Mouse (Mus musculus): ENCODE measurements around the gene Ttc6. TPM values are rescaled to one million over a fixed set of nuclear protein-coding genes. Genes with fewer than 3 reads are reported as not detected.

The Ttc6 gene
- polyA plus RNA-seq, 1 experiment = not detected

GRCm38 (mm10) chr12:57615137-57615536, 51.2 kb downstream of the Ttc6 start:
- H3ac ChIP-seq (ENCODE audit: control insufficient read depth, insufficient read length, low read depth) = no peak overlapping the region
- no peaks in the 10 kb centered on the region for H3K79me3 ChIP-seq (ENCODE audit: low read depth)
- no peak overlapping the region for H3K4me3 ChIP-seq (ENCODE audit: insufficient read depth, poor library complexity, severe bottlenecking)
- no peaks in the 10 kb centered on the region for H3K36me3 ChIP-seq (ENCODE audit: control insufficient read depth, insufficient read depth)
- H3K79me2 ChIP-seq (ENCODE audit: control insufficient read depth, insufficient read depth) = no peaks in the 10 kb centered on the region
- H3K27me3 ChIP-seq (ENCODE audit: control insufficient read depth, insufficient read depth, insufficient read length) = no peaks in the 10 kb centered on the region
- no peak for TF ChIP-seq FOSL1 (IDR thresholded peaks at IDR 0.05; ENCODE audit: insufficient read depth, low read length, poor library complexity, severe bottlenecking)
- TF ChIP-seq MYOG (IDR thresholded peaks at IDR 0.05; ENCODE audit: control insufficient read depth, extremely low read depth, insufficient read length) = no peak
- no peak for TF ChIP-seq CTCF (IDR thresholded peaks at IDR 0.05; ENCODE audit: control insufficient read depth, insufficient read depth, insufficient read length)
- no peak for TF ChIP-seq MAX (IDR thresholded peaks at IDR 0.05)
- TF ChIP-seq USF1 (IDR thresholded peaks at IDR 0.05; ENCODE audit: low read depth) = no peak
- no peak for TF ChIP-seq MYOD1 (IDR thresholded peaks at IDR 0.05; ENCODE audit: control insufficient read depth, insufficient read length, low read depth)
- TF ChIP-seq CEBPB (IDR thresholded peaks at IDR 0.05; ENCODE audit: low read depth) = no peak

DNA sequence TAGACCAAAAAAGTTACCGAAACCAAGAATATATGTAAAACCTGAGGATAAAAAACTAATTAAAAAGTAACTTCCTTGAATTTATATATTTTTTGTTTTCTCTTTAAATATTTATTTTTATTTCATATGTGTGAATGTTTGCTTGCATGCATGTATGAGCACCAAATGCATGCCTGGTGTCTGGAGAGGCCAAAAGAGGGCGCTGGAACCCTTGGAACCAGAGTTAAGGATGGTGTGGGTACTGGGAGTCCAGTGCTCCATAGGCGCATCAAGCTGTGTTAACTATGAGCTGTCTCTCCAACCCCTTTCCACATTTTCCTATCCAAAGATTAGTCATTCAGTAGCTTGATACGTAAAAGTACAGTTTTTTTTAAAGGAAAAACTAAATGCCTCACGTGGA, 58.1 kb downstream of the Ttc6 start:
- Histone ChIP-seq H3K4me3 (ENCODE audit: insufficient read depth, poor library complexity, severe bottlenecking) (no peak overlapping the region), H3K79me3 (ENCODE audit: low read depth) (no peaks in the 10 kb centered on the region), H3K27me3 (ENCODE audit: control insufficient read depth, insufficient read depth, insufficient read length) (no peaks in the 10 kb centered on the region), H3K36me3 (ENCODE audit: control insufficient read depth, insufficient read depth) (no peaks in the 10 kb centered on the region), H3K79me2 (ENCODE audit: control insufficient read depth, insufficient read depth) (no peaks in the 10 kb centered on the region), H3ac (ENCODE audit: control insufficient read depth, insufficient read length, low read depth) (no peak overlapping the region)
- TF ChIP-seq MYOD1 (IDR thresholded peaks at IDR 0.05; ENCODE audit: control insufficient read depth, insufficient read length, low read depth) (no peak), MAX (IDR thresholded peaks at IDR 0.05) (no peak), FOSL1 (IDR thresholded peaks at IDR 0.05; ENCODE audit: insufficient read depth, low read length, poor library complexity, severe bottlenecking) (no peak), CTCF (IDR thresholded peaks at IDR 0.05; ENCODE audit: control insufficient read depth, insufficient read depth, insufficient read length) (no peak), CEBPB (IDR thresholded peaks at IDR 0.05; ENCODE audit: low read depth) (no peak), MYOG (IDR thresholded peaks at IDR 0.05; ENCODE audit: control insufficient read depth, extremely low read depth, insufficient read length) (no peak), USF1 (IDR thresholded peaks at IDR 0.05; ENCODE audit: low read depth) (no peak)

DNA sequence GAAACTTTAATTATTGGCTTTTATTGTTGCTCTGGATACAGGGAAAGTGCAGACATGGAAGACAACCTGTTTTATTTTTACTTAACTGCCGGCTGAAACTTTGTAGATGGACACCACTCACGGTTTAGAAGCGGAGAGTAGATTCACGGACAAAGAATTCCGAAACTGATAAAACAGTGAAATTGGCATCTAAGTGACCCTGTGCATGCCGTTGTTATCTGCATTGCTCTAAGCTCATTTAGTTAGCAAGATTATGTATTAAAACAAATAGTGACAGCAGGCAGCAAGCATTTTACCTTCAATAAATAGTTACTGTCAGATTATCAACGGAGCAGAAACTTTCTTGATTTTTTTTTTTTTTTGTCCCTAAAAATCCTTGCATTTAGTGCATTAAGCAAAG, 59.4 kb downstream of the Ttc6 start:
- Histone ChIP-seq H3K27me3 (ENCODE audit: control insufficient read depth, insufficient read depth, insufficient read length) (no peaks in the 10 kb centered on the region), H3K36me3 (ENCODE audit: control insufficient read depth, insufficient read depth) (no peaks in the 10 kb centered on the region)
- no peak for TF ChIP-seq CEBPB (IDR thresholded peaks at IDR 0.05; ENCODE audit: low read depth)

GRCm38 (mm10) chr12:57624011-57624608, 60.2 kb downstream of the Ttc6 start:
- Histone ChIP-seq H3K4me3 (ENCODE audit: insufficient read depth, poor library complexity, severe bottlenecking) (no peak overlapping the region), H3K36me3 (ENCODE audit: control insufficient read depth, insufficient read depth) (no peaks in the 10 kb centered on the region), H3ac (ENCODE audit: control insufficient read depth, insufficient read length, low read depth) (no peak overlapping the region), H3K79me3 (ENCODE audit: low read depth) (no peaks in the 10 kb centered on the region), H3K79me2 (ENCODE audit: control insufficient read depth, insufficient read depth) (no peaks in the 10 kb centered on the region), H3K27me3 (ENCODE audit: control insufficient read depth, insufficient read depth, insufficient read length) (no peaks in the 10 kb centered on the region)
- TF ChIP-seq USF1 (IDR thresholded peaks at IDR 0.05; ENCODE audit: low read depth) = no peak
- no peak for TF ChIP-seq MAX (IDR thresholded peaks at IDR 0.05)
- no peak for TF ChIP-seq CTCF (IDR thresholded peaks at IDR 0.05; ENCODE audit: control insufficient read depth, insufficient read depth, insufficient read length)
- TF ChIP-seq CEBPB (IDR thresholded peaks at IDR 0.05; ENCODE audit: low read depth) = no peak
- TF ChIP-seq FOSL1 (IDR thresholded peaks at IDR 0.05; ENCODE audit: insufficient read depth, low read length, poor library complexity, severe bottlenecking) = no peak
- no peak for TF ChIP-seq MYOG (IDR thresholded peaks at IDR 0.05; ENCODE audit: control insufficient read depth, extremely low read depth, insufficient read length)
- TF ChIP-seq MYOD1 (IDR thresholded peaks at IDR 0.05; ENCODE audit: control insufficient read depth, insufficient read length, low read depth) = no peak

More for the DNA sequence above, 59.4 kb downstream of the Ttc6 start:
- H3K79me2 ChIP-seq (ENCODE audit: control insufficient read depth, insufficient read depth) = no peaks in the 10 kb centered on the region
- H3K4me3 ChIP-seq (ENCODE audit: insufficient read depth, poor library complexity, severe bottlenecking) = no peak overlapping the region
- no peaks in the 10 kb centered on the region for H3K79me3 ChIP-seq (ENCODE audit: low read depth)
- H3ac ChIP-seq (ENCODE audit: control insufficient read depth, insufficient read length, low read depth) = no peak overlapping the region

DNA sequence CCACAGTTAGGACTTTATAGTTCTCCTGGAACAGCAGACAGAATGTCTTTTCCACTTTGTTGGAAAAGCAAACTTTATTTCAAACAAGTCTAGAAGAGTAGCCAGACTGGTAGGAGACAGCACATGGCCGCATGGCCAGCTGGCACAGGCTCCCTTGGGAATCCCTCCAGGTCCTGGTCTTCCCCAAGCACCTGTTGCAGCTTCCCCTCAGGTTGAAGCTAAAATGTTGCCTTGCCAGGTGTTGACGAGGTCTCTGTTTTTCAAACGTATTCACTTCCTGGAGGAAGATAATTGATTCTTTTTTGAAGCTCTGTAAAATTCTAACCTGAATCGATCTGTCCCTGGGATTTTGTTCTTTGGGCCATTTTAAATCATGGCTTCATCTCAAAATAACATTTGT, 86.1 kb downstream of the Ttc6 start:
- H3ac ChIP-seq (ENCODE audit: control insufficient read depth, insufficient read length, low read depth) = no peak overlapping the region
- H3K36me3 ChIP-seq (ENCODE audit: control insufficient read depth, insufficient read depth) = no peaks in the 10 kb centered on the region
- H3K27me3 ChIP-seq (ENCODE audit: control insufficient read depth, insufficient read depth, insufficient read length) = no peaks in the 10 kb centered on the region
- no peaks in the 10 kb centered on the region for H3K79me2 ChIP-seq (ENCODE audit: control insufficient read depth, insufficient read depth)
- H3K4me3 ChIP-seq (ENCODE audit: insufficient read depth, poor library complexity, severe bottlenecking) = no peak overlapping the region
- TF ChIP-seq FOSL1 (IDR thresholded peaks at IDR 0.05; ENCODE audit: insufficient read depth, low read length, poor library complexity, severe bottlenecking) = no peak
- TF ChIP-seq CEBPB (IDR thresholded peaks at IDR 0.05; ENCODE audit: low read depth) = no peak
- TF ChIP-seq MYOG (IDR thresholded peaks at IDR 0.05; ENCODE audit: control insufficient read depth, extremely low read depth, insufficient read length) = no peak
- no peak for TF ChIP-seq MAX (IDR thresholded peaks at IDR 0.05)
- no peak for TF ChIP-seq MYOD1 (IDR thresholded peaks at IDR 0.05; ENCODE audit: control insufficient read depth, insufficient read length, low read depth)
- TF ChIP-seq CTCF (IDR thresholded peaks at IDR 0.05; ENCODE audit: control insufficient read depth, insufficient read depth, insufficient read length) = no peak
- TF ChIP-seq USF1 (IDR thresholded peaks at IDR 0.05; ENCODE audit: low read depth) = no peak
- H3K79me3 ChIP-seq (ENCODE audit: low read depth) = no peaks in the 10 kb centered on the region

DNA sequence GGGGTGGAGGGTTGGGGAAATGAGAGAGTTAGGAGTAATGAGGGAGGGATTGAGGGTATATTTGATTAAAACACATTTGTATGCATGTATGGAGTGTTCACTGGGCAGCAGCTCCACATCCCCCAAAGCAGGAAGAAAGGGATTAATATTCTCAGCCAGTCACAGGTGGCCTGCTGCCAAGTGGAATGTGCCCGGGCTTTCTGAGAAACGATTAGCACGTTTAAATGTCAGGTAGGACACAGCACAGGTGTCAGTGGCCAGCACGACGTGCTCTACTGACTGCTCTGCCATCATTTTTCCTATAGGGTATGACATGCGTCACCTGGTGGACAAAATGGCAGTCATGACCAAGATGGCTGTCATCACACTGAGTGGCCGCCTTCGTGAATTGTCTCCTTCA, 86.8 kb downstream of the Ttc6 start:
- H3K27me3 ChIP-seq (ENCODE audit: control insufficient read depth, insufficient read depth, insufficient read length) = no peaks in the 10 kb centered on the region
- no peak overlapping the region for H3ac ChIP-seq (ENCODE audit: control insufficient read depth, insufficient read length, low read depth)
- no peaks in the 10 kb centered on the region for H3K79me2 ChIP-seq (ENCODE audit: control insufficient read depth, insufficient read depth)
- H3K36me3 ChIP-seq (ENCODE audit: control insufficient read depth, insufficient read depth) = no peaks in the 10 kb centered on the region
- H3K79me3 ChIP-seq (ENCODE audit: low read depth) = no peaks in the 10 kb centered on the region
- no peak overlapping the region for H3K4me3 ChIP-seq (ENCODE audit: insufficient read depth, poor library complexity, severe bottlenecking)
- TF ChIP-seq MYOG (IDR thresholded peaks at IDR 0.05; ENCODE audit: control insufficient read depth, extremely low read depth, insufficient read length) = no peak
- TF ChIP-seq MAX (IDR thresholded peaks at IDR 0.05) = no peak
- TF ChIP-seq USF1 (IDR thresholded peaks at IDR 0.05; ENCODE audit: low read depth) = no peak
- TF ChIP-seq CEBPB (IDR thresholded peaks at IDR 0.05; ENCODE audit: low read depth) = no peak
- TF ChIP-seq MYOD1 (IDR thresholded peaks at IDR 0.05; ENCODE audit: control insufficient read depth, insufficient read length, low read depth) = no peak

Measured in C2C12 (cell line).